Mouse (Mus musculus): ENCODE results near the gene Kat5.

- TF ChIP-seq CTCF (IDR thresholded peaks at IDR 0.05; ENCODE audit: borderline replicate concordance, insufficient read depth, low read depth, low read length) (no peak), POLR2A (IDR thresholded peaks at IDR 0.05; ENCODE audit: borderline replicate concordance, insufficient read depth, low read length) (peak; percentile 80)
Measured at GRCm38 (mm10) chr19:5637069-5638047, 27.3 kb upstream of the Kat5 start, which contains the start of gene Rela.
